Mouse (Mus musculus) brain, embryonic 14.5 days (tissue): ENCODE data around the gene Ube2dnl2.

Experiments
- CTCF ChIP-seq: fragments of 200-500 bp; IDR thresholded peaks from 2 replicates; pipeline ENCODE4 v1.5.1; 2012; ENCODE audit warnings: inconsistent platforms, mild to moderate bottlenecking, moderate library complexity, borderline replicate concordance; ENCODE audit not compliant: insufficient read depth, insufficient read length; ENCODE audit errors: extremely low read depth
- POLR2A ChIP-seq: fragments of 200-500 bp; IDR thresholded peaks from 2 replicates; pipeline ENCODE4 v1.6.1; 2012; ENCODE audit warnings: mild to moderate bottlenecking, inconsistent platforms, borderline replicate concordance; ENCODE audit not compliant: poor library complexity, insufficient read depth, insufficient read length, severe bottlenecking; ENCODE audit errors: extremely low read depth

DNA sequence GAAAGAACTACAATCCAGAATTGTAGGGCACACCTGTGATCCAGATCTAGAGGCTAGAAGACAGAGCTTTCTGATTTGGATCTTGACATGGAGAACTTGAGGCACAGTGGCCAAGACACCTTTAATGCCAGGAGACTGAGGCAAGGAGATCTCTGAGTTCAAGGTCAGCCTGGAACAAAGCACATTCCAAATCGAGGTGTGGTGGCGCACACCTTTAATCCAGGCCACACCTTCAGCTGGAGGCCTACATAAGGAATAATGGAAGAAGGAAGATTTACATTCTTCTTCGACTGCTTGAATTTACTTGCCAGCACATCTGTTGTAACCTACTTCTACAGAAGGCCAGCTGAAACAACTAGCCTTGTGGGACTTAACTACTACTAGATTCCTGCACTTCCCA is 9.9 kb upstream of the Ube2dnl2 start:
- TF ChIP-seq CTCF (no peak), POLR2A (no peak)
